Comparison of ENCODE assay signal across 19 mouse cellular contexts in the genomic region with DNA sequence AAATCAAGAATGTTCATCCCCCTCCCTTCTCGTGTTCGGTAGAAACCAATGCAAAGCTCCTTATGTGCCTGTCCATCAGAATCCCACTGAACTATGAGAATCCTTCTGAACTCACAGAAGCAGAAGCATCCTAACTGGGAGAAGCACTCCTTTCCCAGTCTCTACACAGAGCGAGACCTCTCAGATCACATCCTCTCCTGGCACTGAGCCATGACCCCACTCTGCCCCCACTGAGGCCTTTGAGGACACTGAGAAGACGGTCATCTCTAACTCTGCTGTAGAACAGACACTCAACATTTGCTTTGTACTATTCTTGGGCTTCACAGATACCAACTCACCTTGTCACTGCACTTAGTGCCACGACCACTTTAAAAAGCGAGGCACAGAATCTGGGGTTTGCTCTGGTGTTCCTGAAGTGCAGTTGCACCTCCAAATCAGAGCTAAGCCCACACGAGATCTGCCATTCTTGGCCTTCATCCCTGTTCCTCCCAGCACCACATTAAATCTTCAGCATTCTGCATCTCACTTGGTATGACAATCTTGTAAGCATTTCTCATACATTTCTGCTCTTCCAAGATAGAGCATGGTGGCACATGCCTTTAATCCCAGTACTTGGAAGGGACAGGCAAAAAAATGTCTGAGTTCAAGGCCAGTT.
"Had no signal": no experiment of that assay in that cellular context is flagged by ENCODE, and none has a peak within 500 bp of the region (broad histone marks: within the 10 kb centered on the region; RNA-seq: fewer than 3 reads in every experiment).

No protein-coding gene starts in this region.

- DNase-seq: kidney, adult 11 months; kidney, adult 9 months; kidney, postnatal 14 days; kidney, postnatal 4 days; liver, embryonic 13.5 days; lung, embryonic 14.5 days; lung, postnatal 36 days; retina, postnatal 1 day; right cerebral cortex, postnatal 25 days; spleen, adult 18-20 months; thymus, postnatal 25 days had no signal

- H3K27me3 ChIP-seq: liver, embryonic 13.5 days; megakaryocyte, embryonic 14.5 days; midbrain, embryonic 13.5 days; neural tube, embryonic 13.5 days; stomach, embryonic 15.5 days had no signal

- H3K4me2 ChIP-seq: liver, embryonic 13.5 days; lung, embryonic 14.5 days; midbrain, embryonic 13.5 days; neural tube, embryonic 13.5 days; stomach, embryonic 15.5 days had no signal

- H3K36me3 ChIP-seq: stomach, embryonic 15.5 days had no signal

- H3K27ac ChIP-seq: liver, embryonic 13.5 days; midbrain, embryonic 10.5 days; midbrain, embryonic 13.5 days; neural tube, embryonic 13.5 days; stomach, embryonic 15.5 days had no signal

- H3K9me3 ChIP-seq: liver, embryonic 13.5 days; megakaryocyte, embryonic 14.5 days; midbrain, embryonic 10.5 days; midbrain, embryonic 13.5 days; neural tube, embryonic 13.5 days; stomach, embryonic 15.5 days had no signal

- H3K4me1 ChIP-seq: liver, embryonic 13.5 days; midbrain, embryonic 10.5 days; midbrain, embryonic 13.5 days; neural tube, embryonic 13.5 days; stomach, embryonic 15.5 days had no signal

- ATAC-seq: lung, postnatal 0 days; midbrain, embryonic 13.5 days; midbrain, embryonic 16.5 days had no signal

- H3K4me3 ChIP-seq: liver, embryonic 13.5 days; megakaryocyte, embryonic 14.5 days; midbrain, embryonic 10.5 days; midbrain, embryonic 13.5 days; myocyte; neural tube, embryonic 13.5 days; stomach, embryonic 15.5 days had no signal

- H3K9ac ChIP-seq: liver, embryonic 13.5 days; lung, embryonic 14.5 days; midbrain, embryonic 13.5 days; neural tube, embryonic 13.5 days; stomach, embryonic 15.5 days had no signal
